Mouse (Mus musculus) ovary, postnatal 36 days (tissue): ENCODE measurements around the gene Cdyl2.

Source experiments
- DNase-seq: peaks from one replicate; pipeline ENCODE4 v3.0.0; 2022; ENCODE audit warnings: low spot score, mixed read lengths

Cdyl2 gene

GRCm38 (mm10) chr8:116538763-116539162, 194.0 kb downstream of the Cdyl2 start:
- DNase-seq, result no peak

GRCm38 (mm10) chr8:116536786-116537185, 196.0 kb downstream of the Cdyl2 start:
- no peak for DNase-seq

- no peak for DNase-seq
Measured at GRCm38 (mm10) chr8:116533081-116533480, 199.7 kb downstream of the Cdyl2 start.

- no peak for DNase-seq
Measured at GRCm38 (mm10) chr8:116528736-116529135, 204.1 kb downstream of the Cdyl2 start.

GRCm38 (mm10) chr8:116524915-116525314, 207.9 kb downstream of the Cdyl2 start:
- no peak for DNase-seq
